Mouse (Mus musculus) CD4-positive, CD25-positive, alpha-beta regulatory T cell (primary cell): ENCODE data around the gene Wfdc17. TPM values are rescaled to one million over a fixed set of nuclear protein-coding genes. Genes with fewer than 3 reads are reported as not detected.

ENCODE experiments used
- polyA plus RNA-seq: library from polyadenylated mRNA; unstranded; fragments of 100-300 nt; shearing (Covaris generic); gene quantifications from one replicate; pipeline ENCODE4 v1.2.1, GENCODE M21; 2017

Gene Wfdc17
- polyA plus RNA-seq, result 0.47 TPM

GRCm38 (mm10) chr11:83703705-83704104 is at the start of gene Wfdc17:
Gene Wfdc17, plus strand, starts transcription at chr11:83703991.

DNA sequence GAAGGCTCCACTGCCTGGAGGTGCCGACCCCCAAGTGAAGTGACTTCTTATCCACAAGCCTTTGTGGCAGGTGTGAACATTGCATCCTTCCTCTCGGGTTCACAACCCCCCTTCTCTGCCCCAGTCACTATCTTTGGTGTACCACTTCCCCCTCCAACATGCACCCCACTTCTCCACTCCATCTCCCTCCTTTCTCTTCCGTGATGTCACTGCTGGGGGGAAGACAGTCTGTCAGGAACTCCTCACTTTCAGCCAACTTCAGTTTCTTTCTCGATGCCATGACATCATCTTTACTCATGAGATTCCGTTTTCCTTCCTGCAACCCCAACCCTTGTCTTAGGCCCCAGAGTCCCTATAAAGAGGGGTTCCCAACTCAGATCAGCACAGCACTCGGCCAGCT is 41.6 kb upstream of the Wfdc17 start, which contains the start of gene Ccl4:
TSS of gene Ccl4 (plus strand) at position 381 of the 400 bp plus-strand sequence.

GRCm38 (mm10) chr11:83708715-83709114 is 4.9 kb downstream of the Wfdc17 start, which contains the start of gene Wfdc18:
Gene Wfdc18, plus strand, starts transcription at chr11:83709015.

GRCm38 (mm10) chr11:83746681-83747080 is 42.9 kb downstream of the Wfdc17 start, which contains the start of gene Wfdc21:
Gene Wfdc21, plus strand, starts transcription at chr11:83746940.

GRCm38 (mm10) chr11:83753581-83754181 is 49.9 kb downstream of the Wfdc17 start, which contains the start of gene Heatr6:
Gene Heatr6, plus strand, starts transcription at chr11:83753696.

Other genes with a start within 250 kb of the Wfdc17 start
- not detected for gene Mmp28, start 240.9 kb upstream of the Wfdc17 start, polyA plus RNA-seq
- 17.2 TPM for gene Taf15, start 230.9 kb upstream of the Wfdc17 start, polyA plus RNA-seq
- 0.10 TPM for gene Heatr9, start 181.8 kb upstream of the Wfdc17 start, polyA plus RNA-seq
- 80.8 TPM for gene Ccl5, start 173.5 kb upstream of the Wfdc17 start, polyA plus RNA-seq
- not detected for gene Ccl9, start 125.4 kb upstream of the Wfdc17 start, polyA plus RNA-seq
- 1.4 TPM for gene Ccl6, start 110.9 kb upstream of the Wfdc17 start, polyA plus RNA-seq
- not detected for gene Rpl9-ps1, start 58.4 kb upstream of the Wfdc17 start, polyA plus RNA-seq
- 0.31 TPM for gene Ccl3, start 54.6 kb upstream of the Wfdc17 start, polyA plus RNA-seq
- 2.0 TPM for gene Ccl4, start 41.4 kb upstream of the Wfdc17 start, polyA plus RNA-seq
- gene Wfdc18, start 5.0 kb downstream of the Wfdc17 start, polyA plus RNA-seq, result not detected
- not detected for gene Wfdc21, start 42.9 kb downstream of the Wfdc17 start, polyA plus RNA-seq
- gene Heatr6, start 49.7 kb downstream of the Wfdc17 start, polyA plus RNA-seq, result 35.8 TPM
- gene Hnf1b, start 146.1 kb downstream of the Wfdc17 start, polyA plus RNA-seq, result not detected
- gene Ddx52, start 238.1 kb downstream of the Wfdc17 start, polyA plus RNA-seq, result 64.3 TPM